Mouse (Mus musculus) liver, embryonic 16.5 days (tissue): ENCODE results near the gene Apoc3. TPM values are rescaled to one million over a fixed set of nuclear protein-coding genes. Genes with fewer than 3 reads are reported as not detected.

ENCODE experiments used
- ATAC-seq: fragments of 200-750 bp; cut with Nextera tagmentation; 2 replicates; pipeline ENCODE4 v1.8.0; 2017; ENCODE audit warnings: low read depth, mild to moderate bottlenecking, moderate number of reproducible peaks, moderate library complexity
- H3K27ac ChIP-seq: fragments of 300-500 bp; sonication (generic); 2 replicates; pipeline ENCODE4 v1.5.1; 2014; ENCODE audit warnings: mild to moderate bottlenecking, low read length
- H3K27me3 ChIP-seq: fragments of 300-500 bp; sonication (generic); 2 replicates; pipeline ENCODE4 v1.6.1; 2014; ENCODE audit warnings: low read depth, low read length, mixed read lengths; ENCODE audit not compliant: control insufficient read depth, insufficient read depth
- H3K36me3 ChIP-seq: fragments of 300-500 bp; sonication (generic); 2 replicates; pipeline ENCODE4 v1.6.1; 2014; ENCODE audit warnings: mild to moderate bottlenecking; ENCODE audit not compliant: control insufficient read depth, insufficient read depth
- H3K4me1 ChIP-seq: fragments of 300-500 bp; sonication (generic); 2 replicates; pipeline ENCODE4 v1.6.1; 2014; ENCODE audit warnings: low read depth, low read length, mixed read lengths; ENCODE audit not compliant: control insufficient read depth
- H3K4me2 ChIP-seq: fragments of 300-500 bp; sonication (generic); 2 replicates; pipeline ENCODE4 v1.6.1; 2014; ENCODE audit warnings: low read depth, low read length, mixed read lengths
- H3K4me3 ChIP-seq: fragments of 300-500 bp; sonication (generic); 2 replicates; pipeline ENCODE4 v1.5.1; 2014; ENCODE audit warnings: low read depth, mild to moderate bottlenecking, low read length
- H3K9ac ChIP-seq: fragments of 300-500 bp; sonication (generic); 2 replicates; pipeline ENCODE4 v1.6.1; 2014; ENCODE audit warnings: low read depth, low read length
- H3K9me3 ChIP-seq: fragments of 300-500 bp; sonication (generic); replicated peaks from 2 replicates; pipeline ENCODE4 v1.6.1; 2016; ENCODE audit warnings: low read length; ENCODE audit not compliant: control insufficient read depth
- WGBS: fragments of 180-500 bp; shearing (Covaris S2); extraction: QIAGEN DNeasy Blood & Tissue Kit; methylation state at CpG from one replicate; pipeline ENCODE4 v1.1.7; 2014; ENCODE audit not compliant: insufficient replicate concordance; 5-methylcytosine and 5-hydroxymethylcytosine counted together
- polyA plus RNA-seq: library from polyadenylated mRNA; unstranded; fragments of >200 nt; fragmentation: Nextera tagmentation; extraction: Ambion mirVana; gene quantifications from 2 replicates; pipeline ENCODE4 v1.2.1, GENCODE M21; 2015

The Apoc3 gene
- polyA plus RNA-seq, 1 experiment from 2014 or later: 14.0 TPM

- peaks cover 9% of the 10 kb centered on the region for H3K4me1 ChIP-seq
- no peak for ATAC-seq
- H3K9ac ChIP-seq: no peak overlapping the region
- no peaks in the 10 kb centered on the region for H3K27me3 ChIP-seq
- no peak overlapping the region for H3K4me2 ChIP-seq
- H3K4me3 ChIP-seq: no peak overlapping the region
- H3K9me3 ChIP-seq: no peaks in the 10 kb centered on the region
- peaks cover 2% of the 10 kb centered on the region; the same call in 1 of the 2 replicates for H3K36me3 ChIP-seq
- 77% methylated on average over 13 of the region's 13 CpGs for WGBS
- H3K27ac ChIP-seq: no peak overlapping the region
These were observed 26.9 kb downstream of the Apoc3 start for GRCm38 (mm10) chr9:46208401-46208974.

GRCm38 (mm10) chr9:46207501-46207869 is 28.0 kb downstream of the Apoc3 start:
- Histone ChIP-seq H3K27me3 (no peaks in the 10 kb centered on the region), H3K36me3 (peaks cover 2% of the 10 kb centered on the region; the same call in 1 of the 2 replicates), H3K9me3 (no peaks in the 10 kb centered on the region), H3K4me3 (no peak overlapping the region), H3K27ac (peak overlapping the region; percentile 16), H3K4me1 (peaks cover 9% of the 10 kb centered on the region), H3K9ac (no peak overlapping the region), H3K4me2 (no peak overlapping the region)
- 69% methylated on average over 6 of the region's 6 CpGs for WGBS
- peak; percentile 51 for ATAC-seq

- H3K4me3 ChIP-seq: no peak overlapping the region
- H3K9ac ChIP-seq: no peak overlapping the region
- H3K4me1 ChIP-seq: peaks cover 9% of the 10 kb centered on the region
- WGBS: 13% methylated on average over 10 of the region's 10 CpGs
- H3K9me3 ChIP-seq: no peaks in the 10 kb centered on the region
- H3K36me3 ChIP-seq: peaks cover 2% of the 10 kb centered on the region; the same call in 1 of the 2 replicates
- H3K4me2 ChIP-seq: no peak overlapping the region
- peak; percentile 77 for ATAC-seq
- no peaks in the 10 kb centered on the region for H3K27me3 ChIP-seq
- peak overlapping the region; percentile 16 for H3K27ac ChIP-seq
These were observed 28.5 kb downstream of the Apoc3 start for GRCm38 (mm10) chr9:46206834-46207500.

GRCm38 (mm10) chr9:46199609-46200008 is 35.8 kb downstream of the Apoc3 start:
- WGBS: 52% methylated on average over 2 of the region's 2 CpGs
- no peak overlapping the region for H3K9ac ChIP-seq
- H3K27me3 ChIP-seq: no peaks in the 10 kb centered on the region
- no peaks in the 10 kb centered on the region for H3K9me3 ChIP-seq
- H3K36me3 ChIP-seq: peaks cover 7% of the 10 kb centered on the region; the same call in 1 of the 2 replicates
- H3K4me1 ChIP-seq: no peaks in the 10 kb centered on the region; the same call in 1 of the 2 replicates
- no peak overlapping the region for H3K27ac ChIP-seq
- H3K4me2 ChIP-seq: no peak overlapping the region
- no peak overlapping the region for H3K4me3 ChIP-seq
- no peak for ATAC-seq

GRCm38 (mm10) chr9:46198936-46199335 is 36.5 kb downstream of the Apoc3 start:
- no peak for ATAC-seq
- Histone ChIP-seq H3K4me3 (no peak overlapping the region), H3K36me3 (0 out of 2 replicates have a peak, but pooled peaks cover 5% of the 10 kb centered on the region), H3K4me1 (no peaks in the 10 kb centered on the region; the same call in 1 of the 2 replicates), H3K9ac (no peak overlapping the region), H3K4me2 (no peak overlapping the region), H3K9me3 (no peaks in the 10 kb centered on the region), H3K27me3 (no peaks in the 10 kb centered on the region), H3K27ac (no peak overlapping the region)
- WGBS: 63% methylated on average over 7 of the region's 7 CpGs

- 68% methylated on average over 9 of the region's 9 CpGs for WGBS
- H3K4me3 ChIP-seq: no peak overlapping the region
- no peak for ATAC-seq
- H3K4me2 ChIP-seq: no peak overlapping the region
- no peak overlapping the region for H3K27ac ChIP-seq
- H3K27me3 ChIP-seq: no peaks in the 10 kb centered on the region
- no peaks in the 10 kb centered on the region for H3K9me3 ChIP-seq
- no peaks in the 10 kb centered on the region; the same call in 1 of the 2 replicates for H3K4me1 ChIP-seq
- 0 out of 2 replicates have a peak, but pooled peaks cover 5% of the 10 kb centered on the region for H3K36me3 ChIP-seq
- no peak overlapping the region for H3K9ac ChIP-seq
These were observed 37.0 kb downstream of the Apoc3 start for GRCm38 (mm10) chr9:46198461-46198860.

- Histone ChIP-seq H3K9ac (no peak overlapping the region), H3K4me2 (no peak overlapping the region), H3K4me3 (no peak overlapping the region), H3K36me3 (0 out of 2 replicates have a peak, but pooled peaks cover 5% of the 10 kb centered on the region), H3K27ac (no peak overlapping the region), H3K9me3 (no peaks in the 10 kb centered on the region), H3K27me3 (no peaks in the 10 kb centered on the region), H3K4me1 (no peaks in the 10 kb centered on the region; the same call in 1 of the 2 replicates)
- no peak for ATAC-seq
- 32% methylated on average over 12 of the region's 12 CpGs for WGBS
These were observed 38.7 kb downstream of the Apoc3 start for GRCm38 (mm10) chr9:46196699-46197169.

- Histone ChIP-seq H3K27ac (no peak overlapping the region), H3K27me3 (no peaks in the 10 kb centered on the region), H3K9ac (no peak overlapping the region), H3K4me2 (no peak overlapping the region), H3K9me3 (no peaks in the 10 kb centered on the region), H3K4me3 (no peak overlapping the region), H3K4me1 (no peaks in the 10 kb centered on the region; the same call in 1 of the 2 replicates), H3K36me3 (0 out of 2 replicates have a peak, but pooled peaks cover 5% of the 10 kb centered on the region)
- ATAC-seq: no peak
- WGBS: 72% methylated on average over 9 of the region's 9 CpGs
These were observed 40.6 kb downstream of the Apoc3 start for GRCm38 (mm10) chr9:46194809-46195208.

- Histone ChIP-seq H3K27me3 (no peaks in the 10 kb centered on the region), H3K4me1 (no peaks in the 10 kb centered on the region; the same call in 1 of the 2 replicates), H3K9me3 (no peaks in the 10 kb centered on the region), H3K36me3 (no peaks in the 10 kb centered on the region), H3K4me2 (no peak overlapping the region), H3K9ac (no peak overlapping the region), H3K4me3 (no peak overlapping the region), H3K27ac (no peak overlapping the region)
- no peak for ATAC-seq
- WGBS: 71% methylated on average over 6 of the region's 6 CpGs
These were observed 42.8 kb downstream of the Apoc3 start for GRCm38 (mm10) chr9:46192642-46193041.
